Mouse (Mus musculus) liver, embryonic 18 days (tissue): ENCODE results near the gene Cort. TPM values are rescaled to one million over a fixed set of nuclear protein-coding genes. Genes with fewer than 3 reads are reported as not detected.

Experiments used
- polyA plus RNA-seq: library from polyadenylated mRNA; depleted of rRNA; stranded (reverse); fragments of >200 nt; gene quantifications from 2 replicates; pipeline ENCODE4 v1.2.3, GENCODE M21; 2012; rRNA removed

Cort gene
- polyA plus RNA-seq = 0.06 TPM in 1 of 2 replicates, not detected in the other

GRCm38 (mm10) chr4:149126663-149127062 is at the start of gene Cort:
Cort (minus strand) TSS chr4:149126763.

GRCm38 (mm10) chr4:149166215-149166946 is 39.8 kb upstream of the Cort start, which contains the start of gene Pgd:
Pgd (minus strand) TSS chr4:149166771.

GRCm38 (mm10) chr4:149136982-149137770 is 10.6 kb upstream of the Cort start, which contains the start of gene Cenps:
Cenps (minus strand) TSS chr4:149137629.

GRCm38 (mm10) chr4:149103875-149104561 is 22.5 kb downstream of the Cort start, which contains the start of gene Dffa:
Dffa (plus strand) TSS chr4:149104146.

GRCm38 (mm10) chr4:149099369-149100017 is 27.1 kb downstream of the Cort start, which contains the start of gene Pex14:
Pex14 (minus strand) TSS chr4:149099876.

Other genes with a start within 250 kb of the Cort start
- gene Pex14, start 26.9 kb downstream of the Cort start, polyA plus RNA-seq = 22.0 and 27.1 TPM in 2 replicates
- 13.3 and 15.0 TPM in 2 replicates for gene Dffa, start 22.6 kb downstream of the Cort start, polyA plus RNA-seq
- gene Cenps, start 10.9 kb upstream of the Cort start, polyA plus RNA-seq = 5.8 TPM in 2 replicates
- gene Pgd, start 40.0 kb upstream of the Cort start, polyA plus RNA-seq = 67.5 and 67.7 TPM in 2 replicates
- gene Kif1b, start 180.9 kb upstream of the Cort start, polyA plus RNA-seq = 6.9 and 7.0 TPM in 2 replicates